Mouse (Mus musculus) embryonic fibroblast, embryonic 13.5 days (primary cell): ENCODE measurements around the gene Adssl1.

Experiments used
- CTCF ChIP-seq: IDR thresholded peaks from 2 replicates; pipeline ENCODE4 v1.5.1; 2011; ENCODE audit warnings: mild to moderate bottlenecking, control low read depth, low read length, moderate library complexity, borderline replicate concordance; ENCODE audit not compliant: insufficient read depth
- POLR2A ChIP-seq: IDR thresholded peaks from 2 replicates; pipeline ENCODE4 v1.6.1; 2011; ENCODE audit warnings: low read depth, mild to moderate bottlenecking, control low read depth, low read length, moderate library complexity

- peak; percentile 27; the same call in 1 of the 2 replicates for TF ChIP-seq CTCF
- no peak for TF ChIP-seq POLR2A
These were observed 7.4 kb downstream of the Adssl1 start for GRCm38 (mm10) chr12:112627097-112627881.
